Mouse (Mus musculus) MEL (cell line): Measurements from ENCODE around the gene Rab30. TPM values are rescaled to one million over a fixed set of nuclear protein-coding genes. Genes with fewer than 3 reads are reported as not detected.

Experiments used
- DNase-seq: peaks from one replicate; pipeline ENCODE4 v3.0.0; 2011; ENCODE audit warnings: low read depth, low spot score
- H3K27ac ChIP-seq: 2 replicates; pipeline ENCODE4 v1.5.1; 2012; ENCODE audit warnings: low read depth, mild to moderate bottlenecking, control low read depth, low read length, moderate library complexity; ENCODE audit not compliant: control insufficient read depth
- H3K27me3 ChIP-seq, 2 experiments: fragments of 150-350 bp in 1 of 2; sonication (generic) in 1 of 2; 2 replicates each; pipeline ENCODE4 v1.6.1; 2012; ENCODE audit warnings: low read length in 2 of 2, mild to moderate bottlenecking in 2 of 2, improper control_type of control experiment in 1 of 2, moderate library complexity in 1 of 2; ENCODE audit not compliant: insufficient read depth in 2 of 2, control insufficient read depth in 1 of 2
- H3K36me3 ChIP-seq, 2 experiments: 2 replicates each; pipeline ENCODE4 v1.6.1; 2012 to 2014; ENCODE audit warnings: low read length in 2 of 2, improper control_type of control experiment in 1 of 2, inconsistent platforms in 1 of 2, mild to moderate bottlenecking in 1 of 2; ENCODE audit not compliant: insufficient read depth in 2 of 2, control insufficient read depth in 1 of 2
- H3K4me1 ChIP-seq, 2 experiments: fragments of 150-350 bp in 1 of 2; sonication (generic) in 1 of 2; 2 replicates each; pipeline ENCODE4 v1.6.1; 2012; ENCODE audit warnings: low read length in 2 of 2, improper control_type of control experiment in 1 of 2, mild to moderate bottlenecking in 1 of 2; ENCODE audit not compliant: insufficient read depth in 2 of 2, control insufficient read depth in 1 of 2
- H3K4me3 ChIP-seq, 2 experiments: fragments of 150-350 bp in 1 of 2; sonication (generic) in 1 of 2; 2 replicates each; pipeline ENCODE4 v1.5.1; 2012; ENCODE audit warnings: low read depth in 2 of 2, low read length in 2 of 2, mild to moderate bottlenecking in 2 of 2, moderate library complexity in 2 of 2, control low read depth in 1 of 2, improper control_type of control experiment in 1 of 2; ENCODE audit not compliant: control insufficient read depth in 1 of 2, insufficient read depth in 1 of 2
- H3K79me2 ChIP-seq: 2 replicates; pipeline ENCODE4 v1.6.1; 2012; ENCODE audit warnings: mild to moderate bottlenecking, low read length, moderate library complexity; ENCODE audit not compliant: control insufficient read depth, poor library complexity, insufficient read depth
- H3K9ac ChIP-seq: 2 replicates; pipeline ENCODE4 v1.6.1; 2012; ENCODE audit warnings: low read depth, mild to moderate bottlenecking, control low read depth, low read length, moderate library complexity; ENCODE audit not compliant: control insufficient read depth, poor library complexity, severe bottlenecking
- H3K9me3 ChIP-seq: fragments of 150-350 bp; sonication (generic); replicated peaks from 2 replicates; pipeline ENCODE4 v1.6.1; 2012; ENCODE audit warnings: mild to moderate bottlenecking, low read length, improper control_type of control experiment, moderate library complexity; ENCODE audit not compliant: insufficient read depth
- CHD1 ChIP-seq: IDR thresholded peaks from 2 replicates; pipeline ENCODE4 v1.6.1; 2012; ENCODE audit warnings: low read depth, mild to moderate bottlenecking, inconsistent platforms, low read length, improper control_type of control experiment
- CTCF ChIP-seq, 3 experiments: IDR thresholded peaks in 2 of 3; conservative IDR thresholded peaks in 1 of 3; 2 replicates each; pipeline ENCODE4 v1.5.1; 2011 to 2012; ENCODE audit warnings: low read length in 3 of 3, low read depth in 2 of 3, mild to moderate bottlenecking in 2 of 3, improper control_type of control experiment in 1 of 3, inconsistent platforms in 1 of 3, mixed read lengths in 1 of 3, moderate library complexity in 1 of 3; ENCODE audit not compliant: control insufficient read depth in 1 of 3, insufficient read depth in 1 of 3, poor library complexity in 1 of 3, severe bottlenecking in 1 of 3
- ETS1 ChIP-seq: IDR thresholded peaks from 2 replicates; pipeline ENCODE4 v1.6.1; 2012; ENCODE audit warnings: low read depth, mild to moderate bottlenecking, inconsistent platforms, low read length, improper control_type of control experiment, moderate library complexity
- GABPA ChIP-seq: IDR thresholded peaks from 2 replicates; pipeline ENCODE4 v1.6.1; 2012; ENCODE audit warnings: low read depth, mild to moderate bottlenecking, inconsistent platforms, low read length, improper control_type of control experiment, moderate library complexity
- HCFC1 ChIP-seq: IDR thresholded peaks from 2 replicates; pipeline ENCODE4 v1.6.1; 2012; ENCODE audit warnings: low read depth, mild to moderate bottlenecking, inconsistent platforms, low read length, improper control_type of control experiment, moderate library complexity
- JUND ChIP-seq: IDR thresholded peaks from 2 replicates; pipeline ENCODE4 v1.6.1; 2011; ENCODE audit warnings: low read depth, mild to moderate bottlenecking, improper control_type of control experiment, low read length
- MAZ ChIP-seq: IDR thresholded peaks from 2 replicates; pipeline ENCODE4 v1.6.1; 2012; ENCODE audit warnings: low read depth, mild to moderate bottlenecking, inconsistent platforms, low read length, improper control_type of control experiment
- MEF2A ChIP-seq: IDR thresholded peaks from 2 replicates; pipeline ENCODE4 v1.6.1; 2014; ENCODE audit warnings: low read depth, mild to moderate bottlenecking, inconsistent platforms, low read length, improper control_type of control experiment; ENCODE audit not compliant: poor library complexity, insufficient replicate concordance, severe bottlenecking; ENCODE audit errors: extremely low read depth
- MXI1 ChIP-seq: IDR thresholded peaks from 2 replicates; pipeline ENCODE4 v1.6.1; 2011; ENCODE audit warnings: mild to moderate bottlenecking, low read depth, low read length, improper control_type of control experiment
- NRF1 ChIP-seq: IDR thresholded peaks from 2 replicates; pipeline ENCODE4 v1.6.1; 2014; ENCODE audit warnings: low read depth, mild to moderate bottlenecking, inconsistent platforms, low read length, improper control_type of control experiment, moderate library complexity; ENCODE audit not compliant: poor library complexity, insufficient read depth, severe bottlenecking
- POLR2A ChIP-seq, 2 experiments: IDR thresholded peaks; 2 replicates each; pipeline ENCODE4 v1.6.1; 2011 to 2012; ENCODE audit warnings: low read length in 2 of 2, mild to moderate bottlenecking in 2 of 2, control low read depth in 1 of 2, improper control_type of control experiment in 1 of 2, low read depth in 1 of 2, moderate library complexity in 1 of 2; ENCODE audit not compliant: control insufficient read depth in 1 of 2, insufficient read depth in 1 of 2, poor library complexity in 1 of 2
- POLR2AphosphoS5 ChIP-seq: IDR thresholded peaks from 2 replicates; pipeline ENCODE4 v1.6.1; 2012; ENCODE audit warnings: low read depth, borderline replicate concordance, mild to moderate bottlenecking, inconsistent platforms, low read length, moderate library complexity, mixed read lengths
- RAD21 ChIP-seq: IDR thresholded peaks from 2 replicates; pipeline ENCODE4 v1.6.1; 2011; ENCODE audit warnings: mild to moderate bottlenecking, low read depth, low read length, improper control_type of control experiment
- RCOR1 ChIP-seq: IDR thresholded peaks from 2 replicates; pipeline ENCODE4 v1.6.1; 2012; ENCODE audit warnings: low read depth, mild to moderate bottlenecking, inconsistent platforms, low read length, improper control_type of control experiment
- SIN3A ChIP-seq: IDR thresholded peaks from 2 replicates; pipeline ENCODE4 v1.6.1; 2012; ENCODE audit warnings: low read length, improper control_type of control experiment, inconsistent platforms
- TAL1 ChIP-seq: IDR thresholded peaks from 2 replicates; pipeline ENCODE4 v1.6.1; 2012; ENCODE audit warnings: mild to moderate bottlenecking, inconsistent platforms, low read length, moderate library complexity, mixed read lengths
- TCF12 ChIP-seq: IDR thresholded peaks from 2 replicates; pipeline ENCODE4 v1.6.1; 2014; ENCODE audit warnings: low read depth, mild to moderate bottlenecking, inconsistent platforms, low read length, improper control_type of control experiment, moderate library complexity
- ZC3H11A ChIP-seq: IDR thresholded peaks from 2 replicates; pipeline ENCODE4 v1.6.1; 2012; ENCODE audit warnings: low read depth, mild to moderate bottlenecking, inconsistent platforms, low read length, improper control_type of control experiment
- ZKSCAN1 ChIP-seq: IDR thresholded peaks from 2 replicates; pipeline ENCODE4 v1.6.1; 2012; ENCODE audit warnings: low read depth, mild to moderate bottlenecking, inconsistent platforms, low read length, improper control_type of control experiment, moderate library complexity
- ZMIZ1 ChIP-seq: IDR thresholded peaks from 2 replicates; pipeline ENCODE4 v1.6.1; 2012; ENCODE audit warnings: low read depth, mild to moderate bottlenecking, inconsistent platforms, low read length, improper control_type of control experiment, moderate library complexity
- polyA plus RNA-seq, 2 experiments: library from polyadenylated mRNA; stranded (reverse) in 1 of 2; unstranded in 1 of 2; fragments of >175 nt in 1 of 2; fragments of >200 nt in 1 of 2; gene quantifications; 2 replicates each; pipeline versions ENCODE4 v1.2.1 to v1.2.4; 2012; ENCODE audit warnings: low replicate concordance in 2 of 2, low read depth in 1 of 2; ENCODE audit not compliant: insufficient read length in 2 of 2, insufficient read depth in 1 of 2, missing spikeins in 1 of 2
- total RNA-seq: library from RNA; depleted of rRNA; stranded (reverse); fragments of 300-350 nt; gene quantifications from 2 replicates; pipeline ENCODE4 v1.2.3, GENCODE M21; 2012

Gene Rab30
- total and polyA plus RNA-seq, 3 experiments: 1.3 TPM; not detected in 1

GRCm38 (mm10) chr7:92836447-92836846 lies 95.0 kb downstream of the Rab30 start:
- Histone ChIP-seq H3K36me3 (no peaks in the 10 kb centered on the region), H3K4me3 (no peak overlapping the region), H3K79me2 (no peaks in the 10 kb centered on the region), H3K9ac (no peak overlapping the region), H3K27ac (no peak overlapping the region), H3K27me3 (no peaks in the 10 kb centered on the region), H3K9me3 (no peaks in the 10 kb centered on the region), H3K4me1 (no peaks in the 10 kb centered on the region)
- DNase-seq: no peak
- TF ChIP-seq JUND: no peak
- TF ChIP-seq ZC3H11A: no peak
- TF ChIP-seq RCOR1: no peak
- no peak for TF ChIP-seq POLR2AphosphoS5
- TF ChIP-seq RAD21: no peak
- no peak for TF ChIP-seq MXI1

- no peaks in the 10 kb centered on the region for H3K36me3 ChIP-seq
- no peak for TF ChIP-seq CHD1
- TF ChIP-seq ZKSCAN1: no peak
- TF ChIP-seq MXI1: no peak
- TF ChIP-seq MEF2A: no peak
- TF ChIP-seq ETS1: no peak
- no peak for TF ChIP-seq POLR2A (IDR thresholded peaks at IDR 0.05; ENCODE audit: control insufficient read depth in 1 of 2, insufficient read depth in 1 of 2, low read depth in 1 of 2, low read length in 2 of 2, poor library complexity in 1 of 2)
- TF ChIP-seq CTCF (IDR thresholded peaks at IDR 0.05 in 2 of 3, conservative IDR thresholded peaks at IDR 0.05 in 1 of 3; ENCODE audit: control insufficient read depth in 1 of 3, insufficient read depth in 1 of 3, low read depth in 2 of 3, low read length in 3 of 3, poor library complexity in 1 of 3, severe bottlenecking in 1 of 3): no peak
- TF ChIP-seq HCFC1: no peak
- no peak for TF ChIP-seq TCF12
- TF ChIP-seq GABPA: no peak
- no peak for TF ChIP-seq TAL1
- no peak for TF ChIP-seq POLR2AphosphoS5
- TF ChIP-seq ZMIZ1: no peak
- TF ChIP-seq MAZ: no peak
- TF ChIP-seq SIN3A: no peak
- TF ChIP-seq NRF1: no peak
- TF ChIP-seq ZC3H11A: no peak
- no peak for DNase-seq
Measured at GRCm38 (mm10) chr7:92837226-92837625, 95.8 kb downstream of the Rab30 start.

More at GRCm38 (mm10) chr7:92837226-92837625, 95.8 kb downstream of the Rab30 start:
- Histone ChIP-seq H3K27me3 (no peaks in the 10 kb centered on the region), H3K79me2 (no peaks in the 10 kb centered on the region), H3K9me3 (no peaks in the 10 kb centered on the region), H3K4me3 (no peak overlapping the region), H3K9ac (no peak overlapping the region), H3K4me1 (no peaks in the 10 kb centered on the region), H3K27ac (no peak overlapping the region)
